Mouse (Mus musculus) kidney, embryonic 16.5 days (tissue): ENCODE measurements around the gene Gm266. TPM values are rescaled to one million over a fixed set of nuclear protein-coding genes. Genes with fewer than 3 reads are reported as not detected.
A peak's percentile ranks its signal among the peaks of the same experiment; 100 is the strongest.

Experiments
- ATAC-seq: fragments of 200-750 bp; cut with Nextera tagmentation; 2 replicates; pipeline ENCODE4 v1.8.0; 2017; ENCODE audit warnings: moderate TSS enrichment; ENCODE audit not compliant: low FRiP score, low TSS enrichment
- H3K27ac ChIP-seq: fragments of 300-500 bp; sonication (generic); 2 replicates; pipeline ENCODE4 v1.5.1; 2014; ENCODE audit warnings: low read length
- H3K27me3 ChIP-seq: fragments of 300-500 bp; sonication (generic); 2 replicates; pipeline ENCODE4 v1.6.1; 2014; ENCODE audit warnings: low read length, control low read depth, mixed read lengths; ENCODE audit not compliant: insufficient read depth
- H3K36me3 ChIP-seq: fragments of 300-500 bp; sonication (generic); 2 replicates; pipeline ENCODE4 v1.6.1; 2014; ENCODE audit warnings: low read length, control low read depth, mixed read lengths; ENCODE audit not compliant: insufficient read depth
- H3K4me1 ChIP-seq: fragments of 300-500 bp; sonication (generic); 2 replicates; pipeline ENCODE4 v1.6.1; 2014; ENCODE audit warnings: low read length, control low read depth, mixed read lengths; ENCODE audit not compliant: insufficient read depth
- H3K4me2 ChIP-seq: fragments of 300-500 bp; sonication (generic); replicated peaks from 2 replicates; pipeline ENCODE4 v1.6.1; 2014; ENCODE audit warnings: low read depth, low read length
- H3K4me3 ChIP-seq: fragments of 300-500 bp; sonication (generic); 2 replicates; pipeline ENCODE4 v1.5.1; 2014; ENCODE audit warnings: mild to moderate bottlenecking, low read length
- H3K9ac ChIP-seq: fragments of 300-500 bp; sonication (generic); replicated peaks from 2 replicates; pipeline ENCODE4 v1.6.1; 2014; ENCODE audit warnings: low read length
- H3K9me3 ChIP-seq: fragments of 300-500 bp; sonication (generic); 2 replicates; pipeline ENCODE4 v1.6.1; 2016; ENCODE audit warnings: low read length, control low read depth
- WGBS: fragments of 180-500 bp; shearing (Covaris S2); extraction: QIAGEN DNeasy Blood & Tissue Kit; methylation state at CpG from one replicate; pipeline ENCODE4 v1.1.7; 2014; 5-methylcytosine and 5-hydroxymethylcytosine counted together
- polyA plus RNA-seq: library from polyadenylated mRNA; unstranded; fragments of >200 nt; fragmentation: Nextera tagmentation; extraction: Ambion mirVana; gene quantifications from 2 replicates; pipeline ENCODE4 v1.2.1, GENCODE M21; 2015

Gene Gm266
- polyA plus RNA-seq, 1 experiment from 2014 or later = 84.8 TPM

- no peak overlapping the region for H3K27ac ChIP-seq
- WGBS = 92% methylated on average over 3 of the region's 3 CpGs
- H3K9me3 ChIP-seq = no peaks in the 10 kb centered on the region
- H3K4me1 ChIP-seq = peaks cover 10% of the 10 kb centered on the region
- H3K36me3 ChIP-seq = no peaks in the 10 kb centered on the region
- H3K4me2 ChIP-seq = no peak overlapping the region
- H3K9ac ChIP-seq = no peak overlapping the region
- no peak for ATAC-seq
- no peak overlapping the region for H3K4me3 ChIP-seq
- no peaks in the 10 kb centered on the region for H3K27me3 ChIP-seq
Measured at GRCm38 (mm10) chr12:111466369-111466768, 19.3 kb downstream of the Gm266 start.

- Histone ChIP-seq H3K4me2 (no peak overlapping the region), H3K27me3 (no peaks in the 10 kb centered on the region), H3K4me3 (no peak overlapping the region), H3K9me3 (no peaks in the 10 kb centered on the region), H3K4me1 (peaks cover 24% of the 10 kb centered on the region), H3K36me3 (no peaks in the 10 kb centered on the region), H3K27ac (no peak overlapping the region), H3K9ac (no peak overlapping the region)
- WGBS = 77% methylated on average over 7 of the region's 7 CpGs
- no peak for ATAC-seq
Measured at GRCm38 (mm10) chr12:111463570-111463969, 22.1 kb downstream of the Gm266 start.

- ATAC-seq = no peak
- peaks cover 47% of the 10 kb centered on the region for H3K4me1 ChIP-seq
- no peaks in the 10 kb centered on the region for H3K27me3 ChIP-seq
- no peaks in the 10 kb centered on the region for H3K36me3 ChIP-seq
- no peak overlapping the region for H3K4me3 ChIP-seq
- no peak overlapping the region for H3K27ac ChIP-seq
- 75% methylated on average over 1 of the region's 1 CpGs for WGBS
- H3K9me3 ChIP-seq = no peaks in the 10 kb centered on the region
- no peak overlapping the region for H3K9ac ChIP-seq
- no peak overlapping the region for H3K4me2 ChIP-seq
Measured at GRCm38 (mm10) chr12:111457742-111458141, 27.9 kb downstream of the Gm266 start.

- peaks cover 46% of the 10 kb centered on the region for H3K4me1 ChIP-seq
- 56% methylated on average over 8 of the region's 8 CpGs for WGBS
Measured at GRCm38 (mm10) chr12:111455860-111456259, 29.8 kb downstream of the Gm266 start.

GRCm38 (mm10) chr12:111455311-111455846 is 30.2 kb downstream of the Gm266 start:
- no peaks in the 10 kb centered on the region for H3K9me3 ChIP-seq
- no peak for ATAC-seq

More at GRCm38 (mm10) chr12:111455860-111456259, 29.8 kb downstream of the Gm266 start:
- ATAC-seq = no peak
- no peak overlapping the region for H3K4me3 ChIP-seq
- no peak overlapping the region for H3K4me2 ChIP-seq
- 0 out of 2 replicates have a peak, but pooled peaks cover 6% of the 10 kb centered on the region for H3K27me3 ChIP-seq
- no peak overlapping the region for H3K27ac ChIP-seq
- H3K9ac ChIP-seq = peak overlapping the region; percentile 15; the same call in 1 of the 2 replicates
- H3K9me3 ChIP-seq = no peaks in the 10 kb centered on the region
- H3K36me3 ChIP-seq = peaks cover 8% of the 10 kb centered on the region

DNA sequence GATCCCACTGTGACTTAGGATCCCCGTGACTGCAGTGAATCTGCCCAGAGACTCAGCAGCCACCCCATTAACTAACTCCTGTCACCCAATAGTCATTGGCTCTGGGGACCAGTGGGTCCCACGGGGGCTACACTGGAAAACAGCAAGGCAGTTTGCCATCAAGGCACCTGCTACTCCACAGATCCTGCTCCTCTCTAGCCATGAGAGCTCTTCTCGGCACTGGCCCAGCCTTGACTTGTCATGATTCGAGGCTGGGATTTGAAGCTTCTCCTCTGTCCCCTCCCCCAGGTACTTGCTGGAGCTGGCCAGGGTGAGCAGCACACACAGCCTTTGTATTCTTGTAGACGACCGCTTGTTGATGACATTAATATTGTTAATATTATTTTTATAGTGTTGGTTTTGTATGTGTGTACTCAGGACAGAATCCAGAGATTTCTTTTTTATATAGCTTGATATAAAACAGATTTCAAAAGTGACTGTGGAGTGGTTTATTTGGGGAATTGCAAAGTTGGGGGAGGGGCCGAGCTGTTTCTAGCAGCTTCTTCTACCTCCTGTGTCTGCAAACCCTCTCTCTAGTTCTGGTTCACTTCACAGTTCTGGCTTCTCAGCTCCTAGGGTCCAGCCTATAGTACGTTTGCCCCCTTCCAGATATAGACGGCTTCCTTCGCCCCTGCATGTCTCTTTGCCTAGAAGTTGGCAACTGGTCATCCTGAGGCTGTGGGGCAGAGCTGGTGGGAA is 30.9 kb downstream of the Gm266 start:
- Histone ChIP-seq H3K4me3 (no peak overlapping the region), H3K4me2 (no peak overlapping the region), H3K27me3 (0 out of 2 replicates have a peak, but pooled peaks cover 6% of the 10 kb centered on the region), H3K27ac (no peak overlapping the region), H3K36me3 (peaks cover 8% of the 10 kb centered on the region), H3K9me3 (no peaks in the 10 kb centered on the region), H3K9ac (no peak overlapping the region), H3K4me1 (peaks cover 47% of the 10 kb centered on the region)
- 62% methylated on average over 10 of the region's 10 CpGs for WGBS
- no peak for ATAC-seq

More at GRCm38 (mm10) chr12:111455311-111455846, 30.2 kb downstream of the Gm266 start:
- 58% methylated on average over 12 of the region's 12 CpGs for WGBS
- no peak overlapping the region for H3K27ac ChIP-seq
- 0 out of 2 replicates have a peak, but pooled peaks cover 6% of the 10 kb centered on the region for H3K27me3 ChIP-seq
- 0 out of 2 replicates have a peak overlapping the region, but pooled peaks have one; percentile 5 for H3K9ac ChIP-seq
- no peak overlapping the region for H3K4me3 ChIP-seq
- H3K4me1 ChIP-seq = peaks cover 46% of the 10 kb centered on the region
- peaks cover 8% of the 10 kb centered on the region for H3K36me3 ChIP-seq
- no peak overlapping the region for H3K4me2 ChIP-seq

DNA sequence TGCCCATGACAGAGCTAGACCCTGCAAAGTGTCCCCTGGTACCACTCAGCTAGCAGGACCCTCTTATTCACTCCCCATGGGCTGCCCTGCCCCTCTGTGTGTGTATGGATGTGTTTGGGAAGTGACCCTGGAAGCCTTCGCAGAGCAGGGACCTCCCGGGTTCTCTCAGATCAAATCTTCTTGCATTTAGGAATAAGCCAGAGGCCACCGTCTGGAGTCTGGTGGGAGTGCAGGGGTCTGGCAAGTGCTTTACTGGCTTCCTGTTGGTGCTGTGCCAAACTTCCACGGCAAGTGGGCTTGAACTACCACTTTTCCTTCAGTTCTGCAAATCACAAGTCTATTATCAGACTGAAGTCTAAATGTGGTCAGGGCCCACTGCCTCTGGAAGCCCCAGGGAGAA is 31.6 kb downstream of the Gm266 start:
- ATAC-seq = no peak
- Histone ChIP-seq H3K9ac (no peak overlapping the region), H3K36me3 (peaks cover 8% of the 10 kb centered on the region), H3K4me1 (peaks cover 54% of the 10 kb centered on the region), H3K4me3 (no peak overlapping the region), H3K27me3 (0 out of 2 replicates have a peak, but pooled peaks cover 6% of the 10 kb centered on the region), H3K4me2 (no peak overlapping the region), H3K9me3 (no peaks in the 10 kb centered on the region), H3K27ac (no peak overlapping the region)
- WGBS = 26% methylated on average over 4 of the region's 4 CpGs

DNA sequence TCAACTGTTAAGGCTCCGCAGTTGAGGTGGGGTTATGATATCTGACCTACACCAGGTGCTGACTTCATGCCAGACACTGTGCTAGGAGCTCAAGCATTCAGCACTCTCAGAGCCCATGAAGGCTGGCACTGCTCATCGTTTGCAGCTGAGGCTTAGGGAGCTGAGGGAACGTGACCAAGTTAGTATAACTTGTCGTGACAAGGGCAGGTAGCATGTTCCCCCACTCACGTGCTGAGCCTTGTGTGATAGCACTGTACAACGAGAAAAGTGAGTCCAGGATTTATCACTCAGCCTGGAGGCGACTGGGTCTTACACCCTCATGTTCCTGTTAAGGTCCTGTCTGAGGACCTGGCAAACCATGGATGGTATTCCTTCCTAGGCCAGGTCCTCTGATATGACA is 34.1 kb downstream of the Gm266 start:
- peaks cover 78% of the 10 kb centered on the region for H3K4me1 ChIP-seq
- H3K9me3 ChIP-seq = no peaks in the 10 kb centered on the region
- peaks cover 22% of the 10 kb centered on the region for H3K27me3 ChIP-seq
- H3K9ac ChIP-seq = no peak overlapping the region
- H3K36me3 ChIP-seq = peaks cover 8% of the 10 kb centered on the region
- no peak overlapping the region for H3K4me2 ChIP-seq
- H3K27ac ChIP-seq = no peak overlapping the region
- ATAC-seq = no peak
- WGBS = 82% methylated on average over 7 of the region's 7 CpGs
- H3K4me3 ChIP-seq = no peak overlapping the region

- Histone ChIP-seq H3K4me3 (no peak overlapping the region), H3K4me1 (peaks cover 81% of the 10 kb centered on the region), H3K9ac (peak overlapping the region; percentile 3; the same call in 1 of the 2 replicates), H3K36me3 (peaks cover 8% of the 10 kb centered on the region), H3K9me3 (no peaks in the 10 kb centered on the region), H3K27me3 (peaks cover 32% of the 10 kb centered on the region), H3K4me2 (0 out of 2 replicates have a peak overlapping the region, but pooled peaks have one; percentile 7), H3K27ac (peak overlapping the region; percentile 76)
- no peak for ATAC-seq
- 39% methylated on average over 6 of the region's 6 CpGs for WGBS
Measured at GRCm38 (mm10) chr12:111450359-111450758, 35.3 kb downstream of the Gm266 start.
